Mouse (Mus musculus): ENCODE results near the gene Ckm.

The Ckm gene

DNA sequence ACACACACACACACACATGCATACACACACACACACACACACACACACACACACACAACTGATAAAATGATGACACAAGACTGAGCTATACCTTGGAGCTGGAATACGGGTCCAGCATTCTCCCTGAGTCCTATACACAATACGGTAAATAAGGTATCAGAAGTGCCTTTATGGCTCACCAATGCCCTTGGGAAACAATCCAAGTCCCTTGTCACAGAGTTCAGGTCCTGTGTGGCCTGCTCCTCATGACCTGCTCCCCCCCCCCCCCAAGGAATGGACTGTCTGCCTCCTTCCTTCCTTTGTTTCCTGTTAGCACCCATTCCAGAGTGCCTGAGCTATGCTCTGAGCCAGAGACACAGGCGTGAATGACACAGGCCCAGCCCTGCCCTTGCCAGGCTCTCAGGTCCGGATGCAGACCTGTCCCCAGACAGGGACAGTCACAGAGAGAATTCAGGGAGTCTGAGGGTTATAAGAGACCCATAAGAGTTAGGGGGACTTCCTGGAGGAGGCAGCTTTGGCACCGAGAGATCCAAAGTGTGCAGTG lies 62.1 kb downstream of the Ckm start:
- no peak for DNase-seq (ENCODE audit: low spot score in 2 of 2)

DNA sequence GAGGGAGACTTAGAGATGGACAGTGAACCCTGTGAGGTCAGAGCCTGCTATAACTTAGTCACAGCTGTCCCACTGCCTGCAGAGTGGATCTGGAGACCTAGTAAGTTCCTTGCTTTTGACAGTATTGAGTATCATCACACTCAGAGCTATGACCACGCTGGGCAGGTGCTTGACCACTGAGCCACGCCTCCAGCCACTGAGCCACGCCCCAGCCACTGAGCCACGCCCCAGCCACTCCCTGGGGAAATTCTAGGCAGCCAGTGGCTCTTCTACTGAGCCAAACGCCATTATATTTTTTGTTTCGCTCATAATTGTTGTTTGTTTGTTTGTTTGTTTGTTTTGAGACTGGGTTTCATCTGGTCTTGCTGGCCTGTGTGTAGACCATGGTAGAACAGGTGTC lies 63.1 kb downstream of the Ckm start:
- DNase-seq (ENCODE audit: low spot score in 2 of 2): no peak

DNA sequence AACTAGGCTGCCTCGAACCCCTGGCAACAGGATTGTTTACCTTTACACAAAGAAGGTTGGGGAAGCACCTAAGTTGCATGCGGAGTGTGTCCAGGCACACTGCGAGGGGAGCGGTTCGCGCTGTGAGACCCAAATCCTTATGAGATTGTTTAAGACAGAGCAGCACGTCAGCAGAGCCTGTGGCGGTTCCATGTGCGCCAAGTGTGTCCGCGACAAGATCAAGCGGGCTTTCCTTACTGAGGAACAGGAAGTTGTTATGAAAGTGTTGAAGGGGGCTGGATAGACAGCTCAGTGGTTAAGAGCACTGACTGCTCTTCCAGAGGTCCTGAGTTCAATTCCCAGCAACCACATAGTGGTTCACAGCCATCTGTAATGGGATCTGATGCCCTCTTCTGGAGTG lies 63.7 kb downstream of the Ckm start:
- DNase-seq (ENCODE audit: low spot score in 2 of 2): no peak

DNA sequence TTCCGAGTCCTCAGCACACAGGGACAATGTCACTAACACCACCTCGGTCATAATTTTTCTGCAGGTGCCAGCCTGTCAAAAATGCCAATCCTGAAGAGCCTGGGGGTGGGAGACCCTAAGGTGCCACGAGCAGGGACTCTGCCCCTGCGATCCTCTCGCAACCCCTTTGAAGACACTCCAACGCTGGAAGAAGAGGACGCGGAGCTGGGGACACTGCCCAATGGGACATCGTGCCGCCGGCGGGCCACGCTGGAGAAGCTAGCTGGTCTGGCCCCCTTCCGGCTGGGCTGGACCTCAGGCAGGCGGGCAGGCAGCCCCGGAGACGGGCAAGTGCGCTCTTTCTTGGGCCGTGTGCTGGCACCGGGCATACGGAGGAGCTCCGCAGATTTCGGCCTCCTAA lies 64.8 kb downstream of the Ckm start:
- DNase-seq (ENCODE audit: low spot score in 2 of 2): no peak

- no peak for DNase-seq (ENCODE audit: low spot score in 2 of 2)
Measured at GRCm38 (mm10) chr7:19470308-19470707, 65.7 kb downstream of the Ckm start.

DNA sequence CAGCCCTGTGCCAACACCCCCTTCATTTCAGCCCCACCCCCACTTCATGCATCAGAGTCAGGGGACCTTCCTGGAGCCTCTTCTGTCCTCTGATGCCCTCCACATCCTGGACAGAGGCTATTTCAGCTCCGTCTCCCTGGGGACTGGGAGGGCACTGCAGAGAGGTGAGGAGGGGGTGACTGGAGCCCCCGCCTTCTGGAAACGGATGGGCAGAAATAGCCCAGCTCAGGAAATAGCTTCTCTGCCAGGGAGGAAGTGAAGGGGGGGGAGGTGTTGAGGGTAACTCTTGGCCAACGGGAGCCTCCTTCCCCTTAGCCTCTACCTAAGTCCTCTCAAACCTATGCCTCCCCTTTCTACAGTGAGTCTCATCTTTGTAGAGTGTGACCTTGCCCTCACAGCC lies 67.8 kb downstream of the Ckm start:
- DNase-seq (ENCODE audit: low spot score in 2 of 2): no peak
